Mouse (Mus musculus) liver, postnatal 0 days (tissue): ENCODE data around the gene Mymk.

Source experiments
- CTCF ChIP-seq: sonication (generic); IDR thresholded peaks from 2 replicates; pipeline ENCODE4 v1.5.1; 2016; ENCODE audit warnings: antibody characterized with exemption, low read depth
- EP300 ChIP-seq: IDR thresholded peaks from 2 replicates; pipeline ENCODE4 v1.6.1; 2016; ENCODE audit warnings: antibody characterized with exemption, low read depth, mild to moderate bottlenecking

GRCm38 (mm10) chr2:27059187-27059586 is 12.8 kb downstream of the Mymk start:
- no peak for TF ChIP-seq CTCF
- no peak for TF ChIP-seq EP300
